Mouse (Mus musculus): ENCODE data around the gene Cldn10.

DNA sequence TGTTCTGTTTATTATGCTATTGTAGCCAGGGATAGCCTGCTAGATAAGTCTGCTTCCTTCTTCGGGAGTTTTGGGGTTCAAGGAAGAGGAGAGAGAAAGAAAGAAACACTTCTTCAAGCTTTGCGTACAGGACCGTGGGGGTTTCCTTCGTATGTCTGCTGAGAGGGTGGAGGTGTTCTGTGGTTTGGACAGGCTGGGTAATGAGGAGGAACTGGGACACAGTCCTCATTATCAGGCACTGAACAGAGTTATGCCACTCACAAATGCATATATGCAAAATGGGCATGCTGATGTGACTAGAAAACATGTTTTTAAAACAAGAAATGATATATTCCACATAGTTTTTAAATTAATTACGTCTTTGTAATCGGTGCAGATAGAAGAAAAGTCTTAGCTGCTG is 68.9 kb downstream of the Cldn10 start:
- TF ChIP-seq POLR2A (IDR thresholded peaks at IDR 0.05; ENCODE audit: extremely low read depth, insufficient read depth, low read length) (no peak), CTCF (IDR thresholded peaks at IDR 0.05; ENCODE audit: extremely low read depth, insufficient read depth, low read length) (no peak)

Data from cortical plate, adult 2 months (tissue).